Mouse (Mus musculus) granulocyte monocyte progenitor cell, adult 5-6 weeks (primary cell): Measurements from ENCODE around the gene Hdac11. TPM values are rescaled to one million over a fixed set of nuclear protein-coding genes. Genes with fewer than 3 reads are reported as not detected.
A peak's percentile ranks its signal among the peaks of the same experiment; 100 is the strongest.

Experiments used
- ATAC-seq: replicated peaks from 2 replicates; pipeline ENCODE4 v1.8.0; 2016; ENCODE audit warnings: mild to moderate bottlenecking, moderate TSS enrichment, inconsistent platforms; ENCODE audit not compliant: poor library complexity, severe bottlenecking
- total RNA-seq, 2 experiments: library from RNA; stranded (forward) in 1 of 2; stranded (reverse) in 1 of 2; fragments of 200-712, 200-1000 nt in 1 of 2; fragments of >200 nt in 1 of 2; fragmentation: Nextera tagmentation in 1 of 2; gene quantifications; 2 replicates each; pipeline ENCODE4 v1.2.3; 2014 to 2017

The Hdac11 gene
- total RNA-seq, 2 experiments from 2014 or later, result 1.5 to 2.5 TPM

DNA sequence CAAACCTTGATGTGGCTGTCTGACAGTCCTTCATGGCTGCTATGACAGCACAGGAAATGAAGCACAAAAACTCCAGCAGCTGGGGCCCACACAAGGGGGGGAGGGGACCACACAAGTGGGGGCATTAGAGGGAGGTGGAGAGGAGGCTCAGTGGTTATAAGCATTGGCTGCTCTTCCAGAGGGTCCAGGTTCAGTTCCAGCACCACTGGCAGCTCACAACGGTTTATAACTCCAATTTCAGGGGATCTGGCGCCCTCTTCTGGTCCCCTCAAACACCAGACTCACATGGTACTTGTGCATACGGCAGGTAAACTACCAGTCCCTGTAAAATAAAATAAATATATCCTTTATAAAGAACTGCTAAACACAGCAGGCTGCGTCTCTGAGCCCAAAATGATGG is 27.5 kb upstream of the Hdac11 start:
- no peak for ATAC-seq

- ATAC-seq, result no peak
Measured at GRCm38 (mm10) chr6:91130856-91131255, 25.6 kb upstream of the Hdac11 start.

DNA sequence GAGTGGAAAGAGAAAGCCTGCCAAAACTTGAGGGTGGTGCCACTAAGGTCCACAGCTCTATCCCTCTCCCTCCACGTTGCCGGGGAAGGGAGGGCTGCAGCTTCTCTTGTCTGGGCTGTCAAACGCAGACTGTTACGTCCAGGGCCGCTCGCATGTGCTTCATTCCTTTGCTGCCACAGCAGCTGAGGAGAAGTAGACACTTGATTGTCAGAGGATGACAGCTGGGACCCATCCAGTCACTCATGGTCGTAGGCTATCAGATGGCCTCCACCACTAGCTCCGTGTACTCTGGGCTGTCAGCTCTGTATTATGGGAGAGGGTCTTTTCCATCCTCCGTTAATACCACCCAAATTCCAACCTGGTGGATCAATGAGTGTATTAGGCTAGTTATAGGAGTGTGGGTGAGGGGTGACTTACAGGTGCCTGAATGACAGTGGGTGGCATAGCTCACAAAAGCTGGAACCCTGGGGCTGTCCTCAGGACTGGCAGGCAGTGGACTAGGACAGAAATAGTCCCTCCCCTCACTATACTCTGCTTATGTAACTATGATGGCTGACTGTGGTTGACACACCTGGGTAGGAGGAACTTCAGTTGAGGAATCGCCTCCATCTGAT is 19.0 kb upstream of the Hdac11 start:
- no peak for ATAC-seq

DNA sequence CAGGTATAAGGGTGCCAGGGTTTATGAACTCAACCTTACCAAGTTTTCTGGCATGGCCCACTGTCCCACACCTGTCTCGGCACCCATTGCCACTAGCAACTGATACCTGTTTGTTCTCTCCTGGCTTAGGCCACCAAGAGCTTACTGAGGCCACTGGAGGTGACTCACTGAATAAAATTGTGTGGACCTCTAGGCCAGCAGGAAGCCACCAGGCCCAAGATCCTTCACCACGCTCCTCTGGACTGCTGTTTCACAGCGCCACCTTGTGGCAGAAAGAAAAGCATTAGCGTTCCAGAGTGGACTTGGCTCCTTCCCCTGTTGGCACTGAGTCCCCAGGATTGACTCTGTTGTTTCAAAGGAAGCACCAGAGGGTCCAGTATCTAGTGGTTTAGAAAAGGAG is 16.6 kb upstream of the Hdac11 start:
- ATAC-seq, result peak; percentile 85

- ATAC-seq, result no peak
Measured at GRCm38 (mm10) chr6:91145056-91145455, 11.4 kb upstream of the Hdac11 start.

DNA sequence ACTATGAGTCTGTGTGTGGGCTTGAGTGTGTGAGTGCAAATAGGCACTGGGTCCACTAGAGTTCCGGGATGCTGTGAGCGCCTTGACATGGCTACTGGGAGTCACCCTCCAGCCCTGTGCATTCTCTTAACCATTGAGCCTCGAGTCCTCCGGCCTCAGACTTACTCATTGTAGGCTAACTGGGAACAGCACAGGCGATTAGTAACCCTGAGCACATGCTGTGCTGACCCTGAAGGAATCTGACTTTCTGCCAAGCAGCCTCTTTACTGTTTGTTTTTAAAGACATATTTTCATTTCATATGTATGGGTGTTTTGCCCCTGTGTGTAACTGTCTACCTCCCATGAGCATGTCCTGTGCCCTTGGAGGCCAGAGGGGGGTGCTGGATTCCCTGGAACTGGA is 10.9 kb upstream of the Hdac11 start:
- no peak for ATAC-seq

DNA sequence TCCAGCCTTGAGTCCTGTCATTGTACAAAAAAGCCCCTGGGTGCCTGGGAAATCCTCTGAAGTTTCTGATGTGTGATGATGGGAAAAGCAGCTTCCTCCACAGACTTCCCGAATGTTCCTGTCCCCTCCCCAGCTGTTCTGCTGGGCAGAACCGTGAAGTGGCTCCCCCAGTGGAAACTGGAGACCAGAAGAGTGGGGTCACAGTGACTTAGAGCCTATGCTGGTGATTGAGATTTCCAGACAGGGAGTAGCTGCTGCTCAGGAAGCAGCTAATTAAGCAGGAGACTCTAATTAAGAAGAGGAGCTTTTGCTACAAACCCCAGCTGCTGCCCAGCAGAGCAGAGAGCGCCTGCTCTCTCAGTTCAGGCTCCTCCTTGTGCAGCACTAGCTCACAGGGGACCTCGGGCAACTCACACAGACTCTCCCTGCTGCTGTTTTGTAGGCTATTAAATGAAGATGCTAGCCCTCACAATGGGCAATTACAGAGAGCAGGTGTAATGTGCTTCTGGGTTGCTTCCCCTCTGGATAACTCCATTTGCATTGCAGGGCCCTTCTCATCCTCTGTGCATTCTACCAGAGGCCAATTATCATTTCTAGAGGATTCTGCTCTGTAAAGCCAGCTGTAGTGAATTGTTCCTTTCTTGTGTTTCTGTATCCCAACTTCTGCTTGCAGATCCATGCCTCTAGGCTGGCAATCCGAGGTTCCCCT is 9.9 kb upstream of the Hdac11 start:
- ATAC-seq, result no peak

DNA sequence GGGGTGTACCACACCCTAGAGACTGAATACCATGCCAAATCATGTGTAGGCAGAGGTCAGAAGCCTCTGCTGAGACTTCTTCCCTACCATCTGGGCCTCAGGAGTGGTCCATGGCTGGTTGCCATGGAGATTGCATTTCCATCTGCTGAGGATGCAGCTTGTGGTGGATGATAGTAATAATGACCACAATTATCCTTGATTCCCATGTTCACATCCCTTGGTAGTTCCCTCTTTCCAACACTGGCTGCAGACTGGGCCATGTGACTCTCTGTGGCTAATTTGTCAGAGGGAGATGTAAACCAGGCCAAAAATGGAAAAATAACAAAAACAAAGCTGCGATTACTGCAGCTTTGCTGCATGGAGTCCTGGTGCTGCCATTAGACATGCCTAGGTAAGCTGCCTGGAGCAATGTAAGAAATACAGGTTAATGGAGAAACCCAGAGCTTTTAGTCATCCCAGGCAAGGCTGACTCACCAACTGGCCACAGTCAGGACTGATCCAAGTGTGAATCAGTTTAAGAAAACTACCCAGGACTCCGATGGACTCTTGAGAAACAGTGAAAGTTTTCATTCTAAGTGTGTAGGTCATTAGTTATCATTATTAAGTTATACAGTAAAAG is 9.2 kb upstream of the Hdac11 start:
- ATAC-seq, result no peak

DNA sequence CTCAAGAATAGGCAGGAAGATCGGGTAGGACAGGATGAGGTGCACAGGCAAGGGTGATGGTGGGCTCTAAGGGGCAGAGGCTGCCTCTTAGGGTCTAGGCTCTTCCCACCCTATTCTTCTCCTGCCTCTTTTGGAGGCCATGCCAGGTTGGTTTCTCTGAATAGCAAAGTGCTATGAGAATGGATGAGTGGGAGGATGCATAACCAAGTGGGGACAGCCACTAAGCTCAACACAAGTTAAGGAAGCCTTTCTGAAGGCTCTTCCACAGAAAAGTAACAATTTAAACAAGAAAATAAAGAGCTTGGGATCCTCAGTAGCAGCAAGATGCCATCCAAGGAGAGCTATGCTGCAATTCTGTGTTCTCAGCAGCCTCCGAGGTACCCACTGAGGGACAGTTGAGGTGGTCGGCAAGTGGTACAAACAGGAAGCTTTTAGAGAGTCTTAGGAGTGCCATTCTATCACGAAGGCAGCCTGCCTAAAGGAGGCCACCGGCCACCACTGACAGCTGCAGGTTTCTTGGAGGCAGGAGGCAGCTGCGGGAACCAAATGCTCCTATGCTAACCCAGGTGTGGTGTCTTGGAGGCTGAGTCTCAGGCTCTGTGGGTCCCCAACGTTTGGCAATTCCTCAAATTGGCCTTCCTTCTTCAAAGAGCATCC is 3.4 kb upstream of the Hdac11 start:
- no peak for ATAC-seq

- peak; percentile 47 for ATAC-seq
Measured at GRCm38 (mm10) chr6:91153549-91154064, 2.9 kb upstream of the Hdac11 start.

GRCm38 (mm10) chr6:91154685-91155084 is 1.8 kb upstream of the Hdac11 start:
- ATAC-seq, result no peak

GRCm38 (mm10) chr6:91155286-91155685 is 1.2 kb upstream of the Hdac11 start:
- no peak for ATAC-seq

DNA sequence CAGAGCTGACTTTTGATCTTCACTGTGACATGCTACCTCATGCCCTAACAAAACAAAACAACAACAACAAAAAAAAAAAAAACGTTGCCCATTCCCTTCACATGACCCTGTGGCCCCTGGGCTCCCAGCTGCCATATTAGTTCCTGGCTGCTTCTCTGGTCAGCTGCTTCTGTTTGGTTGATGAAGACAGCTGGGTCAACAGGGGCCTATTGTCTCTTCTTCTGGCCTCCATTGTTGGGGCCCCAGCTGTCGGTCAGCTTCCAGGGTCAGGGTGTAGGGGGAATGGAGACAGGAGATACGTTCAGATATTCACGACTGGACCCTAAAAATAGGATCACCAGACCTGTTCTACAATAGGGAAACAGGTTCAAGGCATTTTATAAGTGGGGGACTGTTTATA is 403 bp upstream of the Hdac11 start:
- no peak for ATAC-seq

DNA sequence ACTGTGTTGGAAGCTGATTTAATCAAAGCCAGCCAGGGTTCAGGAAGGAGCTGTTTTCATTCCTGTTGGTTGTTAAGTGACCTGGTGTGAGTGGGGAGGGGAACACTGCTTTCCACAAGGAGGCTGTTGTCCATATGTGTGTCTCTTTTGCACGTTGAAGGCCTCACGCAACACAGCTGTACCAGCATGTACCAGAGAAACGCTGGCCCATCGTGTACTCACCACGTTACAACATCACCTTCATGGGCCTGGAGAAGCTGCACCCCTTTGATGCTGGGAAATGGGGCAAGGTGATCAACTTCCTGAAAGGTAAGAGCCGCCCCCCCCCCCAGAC is 739 bp downstream of the Hdac11 start:
- ATAC-seq, result no peak

- no peak for ATAC-seq
Measured at GRCm38 (mm10) chr6:91159047-91159446, 2.6 kb downstream of the Hdac11 start.

GRCm38 (mm10) chr6:91160399-91160798 is 3.9 kb downstream of the Hdac11 start:
- ATAC-seq, result no peak

DNA sequence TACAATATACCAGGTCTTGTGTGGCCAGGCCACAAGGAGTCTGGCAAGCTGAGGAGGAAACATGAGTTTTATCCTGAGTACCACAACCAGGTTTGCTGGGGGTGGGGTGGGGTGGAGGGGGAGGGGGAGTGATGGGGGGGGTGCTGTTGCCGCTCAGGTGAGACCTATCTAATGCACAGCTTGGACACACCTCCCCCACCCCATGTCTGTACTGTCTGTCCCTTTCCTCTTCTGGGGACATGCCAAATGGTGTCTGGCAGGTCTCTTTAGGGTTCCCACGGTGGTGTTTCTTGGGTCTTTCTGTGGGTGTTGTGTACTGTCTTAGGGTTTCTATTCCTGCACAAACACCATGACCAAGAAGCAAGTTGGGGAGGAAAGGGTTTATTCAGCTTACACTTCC is 4.5 kb downstream of the Hdac11 start:
- ATAC-seq, result no peak

GRCm38 (mm10) chr6:91161506-91162235 is 5.2 kb downstream of the Hdac11 start:
- ATAC-seq, result no peak

- no peak for ATAC-seq
Measured at GRCm38 (mm10) chr6:91162314-91162713, 5.8 kb downstream of the Hdac11 start.

DNA sequence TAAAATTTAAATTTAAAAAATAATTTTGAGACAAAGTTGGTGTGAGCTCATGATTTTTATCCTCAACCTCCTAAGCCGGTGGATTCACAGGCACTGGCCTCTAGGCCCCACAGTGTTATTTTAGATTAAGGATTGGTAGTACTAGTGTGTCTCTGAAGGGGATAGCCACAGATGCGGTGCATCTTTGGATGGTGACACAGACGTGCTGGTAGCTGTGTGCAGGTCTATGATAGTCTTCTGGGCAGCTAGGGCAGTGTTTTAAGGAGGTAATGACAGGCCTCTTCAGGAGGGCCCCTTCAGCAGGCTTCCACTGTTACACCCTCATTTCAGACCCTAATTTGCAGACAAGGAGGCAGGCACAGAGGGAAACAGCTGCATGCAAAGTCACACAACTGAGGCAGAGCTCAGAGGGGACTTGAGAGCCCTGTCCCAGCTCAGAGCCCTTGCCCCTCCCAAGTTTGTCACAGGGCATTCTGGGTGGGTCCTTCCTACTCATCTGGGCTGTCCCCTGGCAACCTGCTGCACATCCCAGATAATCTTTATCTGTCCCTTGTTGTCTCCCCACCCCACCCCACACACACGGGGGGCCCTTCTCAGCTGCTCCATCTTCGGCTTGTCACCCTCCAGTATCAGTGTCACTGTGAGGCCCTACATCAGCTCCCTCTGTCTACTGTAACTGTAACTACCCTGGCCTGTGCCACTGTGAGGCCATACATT is 6.9 kb downstream of the Hdac11 start:
- ATAC-seq, result no peak
